Mouse (Mus musculus): ENCODE data around the gene Rad51b.

GRCm38 (mm10) chr12:79272604-79273003 is 24.5 kb upstream of the Rad51b start:
- TF ChIP-seq CTCF (conservative IDR thresholded peaks at IDR 0.05; ENCODE audit: low read length) (no peak), POU5F1 (IDR thresholded peaks at IDR 0.05; ENCODE audit: borderline replicate concordance, low read length) (no peak), NANOG (IDR thresholded peaks at IDR 0.05; ENCODE audit: borderline replicate concordance, low read length) (no peak)

Measured in E14TG2a.4 (cell line).